Mouse (Mus musculus) embryo, embryonic 10.5 days (tissue): ENCODE measurements around the gene Zfp526.

Experiments used
- DNase-seq: peaks from one replicate; pipeline ENCODE4 v3.0.0-alpha.2; 2015; ENCODE audit warnings: low spot score

The Zfp526 gene

GRCm38 (mm10) chr7:25209161-25209622 lies 12.0 kb upstream of the Zfp526 start:
- DNase-seq = no peak

- DNase-seq = no peak
Observed at GRCm38 (mm10) chr7:25210482-25210881, 10.7 kb upstream of the Zfp526 start.

GRCm38 (mm10) chr7:25213099-25213498 lies 8.1 kb upstream of the Zfp526 start:
- DNase-seq = no peak

- no peak for DNase-seq
Observed at GRCm38 (mm10) chr7:25214172-25214571, 7.1 kb upstream of the Zfp526 start.

GRCm38 (mm10) chr7:25217653-25218395 lies 3.4 kb upstream of the Zfp526 start:
- DNase-seq = no peak

- DNase-seq = peak; percentile 84
Observed at GRCm38 (mm10) chr7:25218705-25219415, 2.4 kb upstream of the Zfp526 start.

- no peak for DNase-seq
Observed at GRCm38 (mm10) chr7:25219416-25219750, 1.8 kb upstream of the Zfp526 start.

GRCm38 (mm10) chr7:25219756-25220456 lies 1.3 kb upstream of the Zfp526 start:
- DNase-seq = peak; percentile 98

GRCm38 (mm10) chr7:25220457-25221101 lies 646 bp upstream of the Zfp526 start, which contains the start of gene Dedd2:
TSS of gene Dedd2 (minus strand) at chr7:25220615.
- DNase-seq = peak; percentile 14

- no peak for DNase-seq
Observed at GRCm38 (mm10) chr7:25222275-25222967, 1.2 kb downstream of the Zfp526 start.

- DNase-seq = no peak
Observed at GRCm38 (mm10) chr7:25227523-25228300, 6.5 kb downstream of the Zfp526 start.

- DNase-seq = no peak
Observed at GRCm38 (mm10) chr7:25230690-25231285, 9.6 kb downstream of the Zfp526 start.

GRCm38 (mm10) chr7:25232101-25232648 lies 10.9 kb downstream of the Zfp526 start:
- DNase-seq = no peak

GRCm38 (mm10) chr7:25233061-25233460 lies 11.8 kb downstream of the Zfp526 start:
- no peak for DNase-seq

GRCm38 (mm10) chr7:25235526-25235925 lies 14.3 kb downstream of the Zfp526 start:
- DNase-seq = no peak

GRCm38 (mm10) chr7:25237249-25238014 lies 16.2 kb downstream of the Zfp526 start, which contains the start of gene Gsk3a:
TSS of gene Gsk3a (minus strand) at chr7:25237851.
- DNase-seq = peak; percentile 99

- peak; percentile 98 for DNase-seq
Observed at GRCm38 (mm10) chr7:25238015-25238706, 16.9 kb downstream of the Zfp526 start.

GRCm38 (mm10) chr7:25238829-25239623 lies 17.8 kb downstream of the Zfp526 start:
- peak; percentile 92 for DNase-seq
